Mouse (Mus musculus) B cell, adult 67 days (primary cell): ENCODE results near the gene Olfr494. TPM values are rescaled to one million over a fixed set of nuclear protein-coding genes. Genes with fewer than 3 reads are reported as not detected.

ENCODE experiments used
- total RNA-seq, 2 experiments: library from RNA; stranded (reverse); gene quantifications; 4 replicates each; pipeline ENCODE4 v1.2.4; 2023

Olfr494 gene
- total RNA-seq: not detected

DNA sequence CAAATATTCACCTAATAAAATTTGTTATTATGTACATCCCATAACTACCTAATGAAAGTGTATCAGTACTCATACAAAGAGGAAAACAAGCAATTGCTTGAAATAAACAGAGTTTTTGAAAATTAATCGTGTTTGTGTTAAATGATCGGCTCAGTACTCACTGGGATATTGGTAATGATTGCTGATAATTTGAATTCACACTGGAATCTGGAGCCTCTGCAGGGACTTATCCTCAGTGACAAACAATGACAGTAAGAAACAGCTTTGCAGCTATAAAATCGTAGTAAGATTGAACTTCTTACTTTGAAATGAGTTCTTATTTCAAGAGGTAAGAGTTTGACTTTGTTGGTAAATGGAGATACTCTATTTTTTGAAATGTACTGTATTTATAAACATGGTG is at the start of gene Olfr494:
Gene Olfr494 (plus strand): TSS at position 301 of the 400 bp plus-strand sequence.

DNA sequence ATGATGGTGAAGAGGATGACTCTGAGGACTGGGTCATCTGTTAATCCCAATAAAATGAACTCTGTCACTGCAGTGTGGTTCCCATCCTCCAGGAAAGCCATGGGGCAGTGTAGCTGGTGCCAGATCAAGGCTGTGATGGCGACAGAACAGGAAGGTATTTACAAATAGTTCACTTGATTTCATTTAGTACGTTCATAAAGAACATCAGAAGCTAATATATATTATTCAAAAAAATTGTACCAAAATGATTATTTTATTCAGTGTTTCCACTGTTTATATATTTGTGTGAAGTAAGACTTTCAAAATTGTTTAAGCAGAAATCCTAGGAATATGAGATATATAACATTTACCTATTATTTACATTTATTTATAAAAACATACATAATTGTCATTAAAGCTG is 41.6 kb upstream of the Olfr494 start, which contains the start of gene Olfr492:
Gene Olfr492 (minus strand): TSS at position 101 of the 400 bp plus-strand sequence.

DNA sequence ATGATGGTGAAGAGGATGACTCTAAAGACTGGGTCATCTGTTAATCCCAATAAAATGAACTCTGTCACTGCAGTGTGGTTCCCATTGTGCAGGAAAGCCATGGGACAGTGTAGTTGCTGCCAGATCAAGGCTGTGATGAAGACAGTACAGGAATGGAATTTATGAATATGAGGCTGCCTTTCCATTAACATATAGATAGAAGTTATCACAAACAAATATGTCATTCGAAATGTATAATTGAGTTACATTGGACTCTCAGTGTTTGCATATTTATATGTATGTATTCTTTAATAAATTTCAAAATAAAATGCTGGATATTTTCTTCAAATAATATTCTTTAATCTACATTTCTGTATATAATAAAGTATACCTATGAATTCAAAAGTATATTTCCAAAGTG is 18.3 kb upstream of the Olfr494 start, which contains the start of gene Olfr493:
Gene Olfr493 (minus strand): TSS at position 101 of the 400 bp plus-strand sequence.

DNA sequence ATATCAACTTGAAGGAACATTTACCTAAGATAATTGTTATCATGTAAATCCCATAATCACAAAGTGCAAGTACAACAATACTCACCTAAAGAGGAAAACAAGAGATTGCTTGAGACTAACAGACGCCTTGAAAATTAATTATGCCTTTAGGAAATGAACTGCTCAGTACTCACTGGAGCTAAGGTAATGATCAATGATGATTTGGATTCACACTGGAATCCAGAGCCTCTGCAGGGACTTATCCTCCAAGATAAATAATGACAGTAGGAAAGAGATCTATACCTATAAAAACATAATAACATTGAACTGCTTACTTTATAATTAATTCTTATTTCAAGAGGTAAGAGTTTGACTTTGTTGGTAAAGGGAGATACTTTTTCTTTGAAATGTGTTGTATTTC is 27.7 kb downstream of the Olfr494 start, which contains the start of gene Olfr495:
Gene Olfr495 (plus strand): TSS at position 301 of the 400 bp plus-strand sequence.

Other genes starting within 250 kb of the Olfr494 start
- gene Olfr484, start 237.9 kb upstream of the Olfr494 start, total RNA-seq: not detected
- not detected for gene Olfr485, start 205.5 kb upstream of the Olfr494 start, total RNA-seq
- not detected for gene Olfr486, start 192.6 kb upstream of the Olfr494 start, total RNA-seq
- not detected for gene Olfr487, start 150.7 kb upstream of the Olfr494 start, total RNA-seq
- gene Olfr488, start 107.0 kb upstream of the Olfr494 start, total RNA-seq: not detected
- gene Olfr490, start 76.4 kb upstream of the Olfr494 start, total RNA-seq: not detected
- not detected for gene Olfr491, start 51.9 kb upstream of the Olfr494 start, total RNA-seq
- gene Olfr492, start 41.7 kb upstream of the Olfr494 start, total RNA-seq: not detected
- gene Olfr493, start 18.4 kb upstream of the Olfr494 start, total RNA-seq: not detected
- gene Olfr495, start 27.8 kb downstream of the Olfr494 start, total RNA-seq: not detected
- gene Olfr497, start 55.1 kb downstream of the Olfr494 start, total RNA-seq: not detected
- gene Olfr498, start 100.0 kb downstream of the Olfr494 start, total RNA-seq: not detected
- not detected for gene Olfr502, start 159.7 kb downstream of the Olfr494 start, total RNA-seq
- gene Olfr503, start 179.2 kb downstream of the Olfr494 start, total RNA-seq: not detected
- not detected for gene Olfr504, start 200.5 kb downstream of the Olfr494 start, total RNA-seq
- not detected for gene Olfr506, start 245.5 kb downstream of the Olfr494 start, total RNA-seq